20 mouse cellular contexts compared by ENCODE assay signal in genomic region chr13:78164941-78165340, GRCm38 (mm10). TPM values are rescaled to one million over a fixed set of nuclear protein-coding genes. Genes with fewer than 3 reads are reported as not detected.
DNase-seq lines count a peak whose midpoint lies in the region; ATAC-seq lines count a peak whose summit lies in the region.
"Had no signal": no experiment of that assay in that cellular context is flagged by ENCODE, and none has a peak within 500 bp of the region (broad histone marks: within the 10 kb centered on the region; RNA-seq: fewer than 3 reads in every experiment).

No protein-coding gene starts in this region.

- H3K4me3 ChIP-seq in embryonic facial prominence, embryonic 10.5 days, result peak overlapping the region; percentile 77
- H3K4me3 ChIP-seq in forebrain, embryonic 11.5 days (ENCODE audit: low read depth, low read length), result peak overlapping the region; percentile 61; the same call in 1 of the 2 replicates
- H3K4me3 ChIP-seq in hindbrain, embryonic 12.5 days, result no peak overlapping the region
- H3K4me3 ChIP-seq in midbrain, embryonic 14.5 days (replicated peaks; ENCODE audit: low read depth, low read length), result no peak overlapping the region
- no peak overlapping the region for H3K4me3 ChIP-seq in intestine, embryonic 16.5 days (ENCODE audit: low read length)
- H3K4me3 ChIP-seq: kidney, embryonic 15.5 days; limb, embryonic 13.5 days had no signal

- H3K9me3 ChIP-seq in embryonic facial prominence, embryonic 10.5 days, result no peaks in the 10 kb centered on the region
- H3K9me3 ChIP-seq in forebrain, embryonic 11.5 days (ENCODE audit: control insufficient read depth, low read length), result no peaks in the 10 kb centered on the region
- no peaks in the 10 kb centered on the region for H3K9me3 ChIP-seq in hindbrain, embryonic 12.5 days (replicated peaks)
- no peaks in the 10 kb centered on the region for H3K9me3 ChIP-seq in midbrain, embryonic 14.5 days (ENCODE audit: control insufficient read depth, low read length)
- H3K9me3 ChIP-seq in intestine, embryonic 16.5 days (ENCODE audit: control insufficient read depth, low read length), result no peaks in the 10 kb centered on the region
- H3K9me3 ChIP-seq: embryonic facial prominence, embryonic 13.5 days; heart, embryonic 13.5 days; kidney, embryonic 15.5 days; limb, embryonic 13.5 days; lung, embryonic 15.5 days had no signal

- H3K36me3 ChIP-seq in embryonic facial prominence, embryonic 10.5 days (replicated peaks), result no peaks in the 10 kb centered on the region
- no peaks in the 10 kb centered on the region for H3K36me3 ChIP-seq in forebrain, embryonic 11.5 days (ENCODE audit: control insufficient read depth, insufficient read depth, low read length)
- no peaks in the 10 kb centered on the region for H3K36me3 ChIP-seq in hindbrain, embryonic 12.5 days
- H3K36me3 ChIP-seq in midbrain, embryonic 14.5 days (ENCODE audit: control insufficient read depth, insufficient read depth, low read length), result no peaks in the 10 kb centered on the region
- H3K36me3 ChIP-seq in intestine, embryonic 16.5 days (ENCODE audit: control insufficient read depth, insufficient read depth, low read length), result no peaks in the 10 kb centered on the region
- H3K36me3 ChIP-seq: embryonic facial prominence, embryonic 13.5 days; heart, embryonic 13.5 days; kidney, embryonic 15.5 days; limb, embryonic 13.5 days; lung, embryonic 15.5 days had no signal

- H3K4me2 ChIP-seq in forebrain, embryonic 11.5 days (ENCODE audit: low read depth, low read length, severe bottlenecking), result peak overlapping the region; percentile 84
- peak overlapping the region; percentile 85 for H3K4me2 ChIP-seq in hindbrain, embryonic 12.5 days (replicated peaks)
- peak overlapping the region; percentile 85 for H3K4me2 ChIP-seq in midbrain, embryonic 14.5 days (ENCODE audit: low read length)
- H3K4me2 ChIP-seq in intestine, embryonic 16.5 days (ENCODE audit: low read depth, low read length), result no peak overlapping the region
- H3K4me2 ChIP-seq: embryonic facial prominence, embryonic 13.5 days; limb, embryonic 13.5 days; lung, embryonic 15.5 days had no signal

- DNase-seq in embryonic facial prominence, embryonic 10.5 days (ENCODE audit: low spot score), result no peak
- DNase-seq in forebrain, embryonic 11.5 days (ENCODE audit: low spot score), result no peak
- no peak for DNase-seq in midbrain, embryonic 14.5 days
- DNase-seq in heart, postnatal 14 days, result no peak
- no peak for DNase-seq in heart, adult 9 months (ENCODE audit: low spot score in 2 of 2)
- DNase-seq: cerebellum, adult 8-10 months; heart, postnatal 4 days; kidney, postnatal 4 days; right cerebral cortex, postnatal 4 days had no signal

- H3K9ac ChIP-seq in forebrain, embryonic 11.5 days (ENCODE audit: low read length), result peak overlapping the region; percentile 84
- no peak overlapping the region for H3K9ac ChIP-seq in hindbrain, embryonic 12.5 days
- no peak overlapping the region; the same call in 1 of the 2 replicates for H3K9ac ChIP-seq in midbrain, embryonic 14.5 days (replicated peaks; ENCODE audit: low read length)
- no peak overlapping the region for H3K9ac ChIP-seq in intestine, embryonic 16.5 days (ENCODE audit: low read depth, low read length)
- H3K9ac ChIP-seq: embryonic facial prominence, embryonic 13.5 days; heart, embryonic 13.5 days; kidney, embryonic 15.5 days; limb, embryonic 13.5 days; liver, embryonic 14.5 days; lung, embryonic 15.5 days had no signal

- H3K4me1 ChIP-seq in embryonic facial prominence, embryonic 10.5 days, result no peaks in the 10 kb centered on the region; the same call in 1 of the 2 replicates
- H3K4me1 ChIP-seq in forebrain, embryonic 11.5 days (replicated peaks; ENCODE audit: control insufficient read depth, insufficient read depth, low read length), result no peaks in the 10 kb centered on the region; the same call in 1 of the 2 replicates
- peaks cover 10% of the 10 kb centered on the region for H3K4me1 ChIP-seq in hindbrain, embryonic 12.5 days
- 0 out of 2 replicates have a peak, but pooled peaks cover 6% of the 10 kb centered on the region for H3K4me1 ChIP-seq in midbrain, embryonic 14.5 days (ENCODE audit: control insufficient read depth, insufficient read depth, low read length)
- H3K4me1 ChIP-seq in intestine, embryonic 16.5 days (ENCODE audit: control insufficient read depth, insufficient read depth, low read length), result 0 out of 2 replicates have a peak, but pooled peaks cover 3% of the 10 kb centered on the region
- H3K4me1 ChIP-seq: embryonic facial prominence, embryonic 13.5 days; lung, embryonic 15.5 days had no signal

- intact Hi-C loops in heart, postnatal 14 days (cut with DNase I), result no loop called here

- no peak for ATAC-seq in forebrain, embryonic 11.5 days (replicated peaks; ENCODE audit: low FRiP score)
- no peak for ATAC-seq in hindbrain, embryonic 12.5 days (ENCODE audit: low FRiP score)
- no peak for ATAC-seq in midbrain, embryonic 14.5 days (ENCODE audit: low FRiP score, low TSS enrichment)
- ATAC-seq in intestine, embryonic 16.5 days, result no peak
- ATAC-seq: intestine, postnatal 0 days had no signal

- no peak overlapping the region for H3K27ac ChIP-seq in embryonic facial prominence, embryonic 10.5 days (replicated peaks)
- peak overlapping the region; percentile 97 for H3K27ac ChIP-seq in forebrain, embryonic 11.5 days (ENCODE audit: low read depth, low read length)
- no peak overlapping the region for H3K27ac ChIP-seq in hindbrain, embryonic 12.5 days
- peak overlapping the region; percentile 41; the same call in 1 of the 2 replicates for H3K27ac ChIP-seq in midbrain, embryonic 14.5 days (replicated peaks; ENCODE audit: low read depth, low read length)
- no peak overlapping the region for H3K27ac ChIP-seq in intestine, embryonic 16.5 days (ENCODE audit: low read length)
- H3K27ac ChIP-seq: embryonic facial prominence, embryonic 13.5 days; heart, embryonic 13.5 days; kidney, embryonic 15.5 days; limb, embryonic 13.5 days; liver, embryonic 14.5 days; lung, embryonic 15.5 days; macrophage had no signal

- H3K27me3 ChIP-seq in embryonic facial prominence, embryonic 10.5 days (replicated peaks; ENCODE audit: low read depth, poor library complexity, severe bottlenecking), result peaks cover 60% of the 10 kb centered on the region
- peaks cover 22% of the 10 kb centered on the region; the same call in 1 of the 2 replicates for H3K27me3 ChIP-seq in forebrain, embryonic 11.5 days (ENCODE audit: control insufficient read depth, insufficient read depth, low read length)
- H3K27me3 ChIP-seq in hindbrain, embryonic 12.5 days, result peaks cover 10% of the 10 kb centered on the region; the same call in 1 of the 2 replicates
- H3K27me3 ChIP-seq in midbrain, embryonic 14.5 days (ENCODE audit: control insufficient read depth, insufficient read depth, low read length), result peaks cover 46% of the 10 kb centered on the region
- peaks cover 9% of the 10 kb centered on the region for H3K27me3 ChIP-seq in intestine, embryonic 16.5 days (replicated peaks; ENCODE audit: control insufficient read depth, insufficient read depth, low read length)

RNA-seq across cellular contexts. Expression of gene Nr2f1, which starts 34.6 kb away (rescaled TPM):
- 54.4 and 58.6 TPM in 2 replicates for polyA plus RNA-seq in embryonic facial prominence, embryonic 10.5 days (2016; fragmentation: Nextera tagmentation; extraction: Ambion mirVana)
- 110 and 122 TPM in 2 replicates for polyA plus RNA-seq in forebrain, embryonic 11.5 days (2014; fragmentation: Nextera tagmentation; extraction: Ambion mirVana)
- 64.7 and 88.3 TPM in 2 replicates for polyA plus RNA-seq in hindbrain, embryonic 12.5 days (2016; fragmentation: Nextera tagmentation; extraction: Ambion mirVana)
- polyA plus RNA-seq in midbrain, embryonic 14.5 days (2014; fragmentation: Nextera tagmentation; extraction: Ambion mirVana), result 67.5 and 72.4 TPM in 2 replicates
- 0.87 and 1.2 TPM in 2 replicates for polyA plus RNA-seq in intestine, embryonic 16.5 days (2015; fragmentation: Nextera tagmentation; extraction: Ambion mirVana)
- 1 to 10 TPM; 3.8 to 4.9 TPM for total RNA-seq in heart, postnatal 14 days (2021)
- total RNA-seq: common myeloid progenitor, adult 5-6 weeks had no signal
- polyA plus RNA-seq: macrophage had no signal

Comparison
In these comparisons a context has a peak if more than half of its experiments do, and no peak if none do; other contexts are left out.
1. H3K27ac ChIP-seq: peak in forebrain, embryonic 11.5 days (single experiment) and midbrain, embryonic 14.5 days (single experiment); none in embryonic facial prominence, embryonic 10.5 days (single experiment), hindbrain, embryonic 12.5 days (single experiment) and intestine, embryonic 16.5 days (single experiment).
2. H3K4me3 ChIP-seq: peak in embryonic facial prominence, embryonic 10.5 days (single experiment) and forebrain, embryonic 11.5 days (single experiment); none in hindbrain, embryonic 12.5 days (single experiment), midbrain, embryonic 14.5 days (single experiment) and intestine, embryonic 16.5 days (single experiment).
3. RNA of gene Nr2f1, which starts 34.6 kb away (polyA plus RNA-seq): 110 to 122 TPM in forebrain, embryonic 11.5 days, 64.7 to 88.3 TPM in hindbrain, embryonic 12.5 days, 67.5 to 72.4 TPM in midbrain, embryonic 14.5 days and 54.4 to 58.6 TPM in embryonic facial prominence, embryonic 10.5 days; 0.87 to 1.2 TPM in intestine, embryonic 16.5 days; every median in the first group is over 10 times any median in the second.